Mouse (Mus musculus) heart, adult 8-10 months (tissue): ENCODE measurements around the gene Hoxa3. TPM values are rescaled to one million over a fixed set of nuclear protein-coding genes. Genes with fewer than 3 reads are reported as not detected.

Source experiments
- DNase-seq: peaks from one replicate; pipeline ENCODE4 v3.0.0; 2022; ENCODE audit warnings: low spot score
- total RNA-seq, 4 experiments: library from RNA; stranded (reverse); gene quantifications; 2 replicates each; pipeline ENCODE4 v1.2.4; 2022

Gene Hoxa3
- total RNA-seq = under 1 TPM; 0.16 to 0.89 (median 0.31) TPM

DNA sequence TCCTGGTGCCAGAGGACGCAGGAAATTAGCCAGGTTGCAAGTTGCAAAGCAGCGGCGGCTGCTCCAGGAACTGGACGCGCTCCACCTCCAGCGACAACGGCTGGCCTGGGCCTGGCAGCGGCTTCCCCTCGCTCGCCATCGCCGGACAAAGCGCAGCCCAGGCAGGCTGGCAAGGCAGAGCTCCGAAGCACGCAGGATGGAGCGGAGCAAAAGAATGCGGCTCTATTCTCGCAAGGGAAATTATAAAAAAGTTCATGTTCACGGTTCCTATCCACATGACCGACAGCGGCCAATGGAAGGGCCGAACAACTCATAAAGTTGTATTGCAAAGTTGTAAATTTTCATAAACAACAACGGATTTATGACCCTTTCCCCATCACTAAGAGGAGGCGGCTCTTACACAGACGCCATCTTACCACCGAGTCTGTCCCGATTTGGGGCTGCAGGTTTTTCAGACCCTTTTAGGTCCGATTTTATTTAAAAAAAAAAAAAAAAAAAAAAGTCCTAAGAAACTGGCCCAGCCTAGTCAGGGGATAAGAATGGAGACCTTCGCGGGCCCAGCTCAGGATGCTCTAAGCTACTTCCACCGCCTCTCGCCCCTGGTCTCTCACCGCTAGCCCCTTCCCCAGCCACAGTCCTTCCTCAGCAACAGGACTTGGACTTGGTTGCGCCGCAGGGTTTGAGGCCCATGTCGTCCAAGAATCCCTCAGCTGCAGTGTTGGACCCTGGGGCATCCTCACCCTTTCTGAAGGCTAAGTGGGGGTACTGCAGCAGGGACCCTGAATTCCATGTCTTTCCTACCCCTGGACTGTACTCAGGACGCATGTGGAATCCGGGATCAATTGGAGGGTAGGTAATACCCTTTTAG lies at the start of gene Hoxa3, which contains the start of gene Gm28308:
Gene Hoxa3, minus strand, starts transcription at position 218 of the 868 bp plus-strand sequence.
Gene Gm28308, minus strand, starts transcription at position 221 of the 868 bp plus-strand sequence.
- no peak for DNase-seq

- DNase-seq = no peak
These were observed 49.6 kb upstream of the Hoxa3 start for GRCm38 (mm10) chr6:52262463-52263320.

GRCm38 (mm10) chr6:52261751-52262462 lies 48.8 kb upstream of the Hoxa3 start:
- no peak for DNase-seq

DNA sequence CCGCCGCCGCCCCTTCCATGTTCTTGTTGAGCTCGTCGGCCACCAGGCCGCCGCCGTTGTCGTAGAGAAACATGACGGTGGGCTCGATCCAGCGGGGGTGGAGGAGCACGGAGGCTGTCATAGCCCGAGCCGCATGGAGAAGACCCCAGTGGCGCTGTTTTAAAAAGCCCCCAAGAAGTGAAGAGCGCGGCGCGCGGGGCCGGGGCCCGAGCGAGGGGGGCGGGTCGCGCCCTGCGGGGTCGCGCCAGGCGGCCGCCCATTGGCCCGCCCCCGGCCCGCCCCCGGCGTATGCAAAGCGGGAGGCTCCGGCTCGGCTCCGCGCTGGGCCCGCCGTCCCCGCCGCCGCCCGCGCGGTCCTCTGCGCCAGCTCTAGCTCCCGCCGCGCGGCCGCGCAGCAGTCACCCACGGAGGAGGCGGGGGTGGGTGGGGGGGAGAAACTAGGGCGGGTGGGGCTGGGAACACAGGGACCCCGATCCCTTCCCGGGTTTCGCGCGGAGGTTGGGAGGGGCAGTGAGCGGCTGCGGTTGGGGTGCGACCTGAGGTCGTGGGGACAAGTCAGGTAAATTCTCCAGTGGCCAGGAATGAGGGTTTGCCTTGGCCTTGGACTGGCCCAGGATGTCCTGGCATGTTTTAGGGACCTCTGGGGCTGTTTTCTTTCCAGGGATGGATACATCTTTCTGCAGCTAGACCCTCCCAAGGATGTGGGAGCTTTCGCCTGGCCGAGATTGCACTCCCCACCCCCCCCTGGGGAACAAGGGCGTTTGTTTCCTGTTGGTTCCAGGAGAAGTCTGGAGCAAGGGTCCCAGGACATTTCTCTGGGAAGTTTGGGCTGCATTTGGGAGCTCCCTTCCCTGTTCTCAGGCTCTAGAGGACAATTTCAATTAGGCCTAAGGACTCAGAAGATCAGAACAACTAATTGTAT lies 47.8 kb upstream of the Hoxa3 start, which contains the start of gene Hoxa13:
Gene Hoxa13, minus strand, starts transcription at position 227 of the 922 bp plus-strand sequence.
- no peak for DNase-seq

- DNase-seq = no peak
These were observed 46.7 kb upstream of the Hoxa3 start for GRCm38 (mm10) chr6:52259811-52260261.

- DNase-seq = no peak
These were observed 46.1 kb upstream of the Hoxa3 start for GRCm38 (mm10) chr6:52259081-52259790.

GRCm38 (mm10) chr6:52256956-52257355 lies 43.8 kb upstream of the Hoxa3 start:
- DNase-seq = peak; percentile 85

DNA sequence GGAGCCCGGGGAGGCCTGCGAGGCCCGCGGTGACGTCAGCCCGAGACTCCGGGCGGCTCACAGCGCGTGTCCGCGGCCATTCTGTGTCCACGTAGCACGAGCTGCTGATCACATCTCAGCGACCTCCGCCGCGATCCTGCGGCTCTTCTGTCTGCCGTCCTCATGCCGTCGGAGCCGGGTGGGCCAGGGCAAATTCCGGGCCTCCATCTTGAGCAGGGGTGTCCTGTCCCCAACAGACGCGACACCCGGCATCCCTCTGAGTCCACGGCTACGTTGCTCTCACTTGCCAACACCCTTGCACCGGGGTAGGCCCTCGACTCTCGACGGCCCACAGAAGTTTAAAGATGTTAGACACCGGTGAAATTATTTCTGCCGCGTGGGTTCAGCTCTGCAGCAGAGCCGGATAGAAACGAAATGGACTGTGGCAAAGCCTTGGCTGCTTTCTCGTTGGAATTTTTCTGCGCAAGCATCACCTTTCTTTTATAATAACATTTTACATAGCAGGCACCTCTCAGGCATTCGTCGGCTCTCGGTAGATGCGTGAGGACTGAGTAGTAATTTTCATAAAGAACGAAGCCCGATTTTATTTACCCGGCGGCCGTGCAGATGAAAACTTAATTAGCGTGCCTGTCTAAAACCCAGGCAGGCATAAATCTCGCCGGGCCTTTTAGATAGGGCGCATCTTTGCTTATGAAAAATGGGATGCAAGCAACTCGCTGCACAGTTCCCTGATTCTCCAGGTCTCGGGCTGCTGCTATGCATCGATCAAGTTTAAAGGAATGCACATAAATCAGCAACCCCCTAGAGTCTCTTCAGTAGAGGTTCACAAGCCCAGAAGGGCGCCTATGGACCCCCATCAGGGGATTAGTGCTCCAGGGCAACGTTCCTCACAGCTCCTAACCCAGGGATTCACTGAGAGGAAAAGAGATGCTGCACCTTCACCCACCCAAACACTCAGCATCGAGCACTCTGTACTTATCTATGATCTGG lies 40.7 kb upstream of the Hoxa3 start:
- no peak for DNase-seq

DNA sequence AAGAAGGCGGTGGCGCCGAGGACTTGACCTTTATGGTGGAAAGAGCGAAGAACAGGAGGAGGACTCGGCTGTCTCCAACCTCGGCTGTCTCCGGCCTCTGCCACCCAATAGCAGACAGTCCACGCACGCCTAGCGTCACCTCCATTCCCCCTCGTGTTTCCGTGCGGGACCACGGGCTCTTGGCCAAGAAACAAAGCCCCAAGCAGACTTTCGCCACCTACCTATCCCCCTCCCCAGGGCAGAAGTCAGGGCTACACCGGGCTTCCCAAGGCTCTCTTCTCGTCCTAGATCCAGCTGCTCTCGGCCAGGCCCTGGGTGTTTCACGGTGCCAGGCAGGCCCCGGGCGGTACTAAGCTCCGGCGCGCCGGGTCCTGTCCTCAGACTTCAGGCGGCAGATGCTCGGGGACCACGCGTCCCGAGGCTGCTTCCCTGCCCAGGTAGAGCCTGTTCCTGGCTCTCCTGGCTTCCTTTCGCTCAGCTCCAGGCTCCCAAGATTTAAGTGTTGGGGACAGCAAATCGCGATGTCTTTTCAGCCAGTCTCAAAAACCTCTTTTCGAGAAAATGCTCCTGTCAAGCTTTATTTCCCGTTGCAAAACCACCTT lies 39.7 kb upstream of the Hoxa3 start:
- no peak for DNase-seq

DNA sequence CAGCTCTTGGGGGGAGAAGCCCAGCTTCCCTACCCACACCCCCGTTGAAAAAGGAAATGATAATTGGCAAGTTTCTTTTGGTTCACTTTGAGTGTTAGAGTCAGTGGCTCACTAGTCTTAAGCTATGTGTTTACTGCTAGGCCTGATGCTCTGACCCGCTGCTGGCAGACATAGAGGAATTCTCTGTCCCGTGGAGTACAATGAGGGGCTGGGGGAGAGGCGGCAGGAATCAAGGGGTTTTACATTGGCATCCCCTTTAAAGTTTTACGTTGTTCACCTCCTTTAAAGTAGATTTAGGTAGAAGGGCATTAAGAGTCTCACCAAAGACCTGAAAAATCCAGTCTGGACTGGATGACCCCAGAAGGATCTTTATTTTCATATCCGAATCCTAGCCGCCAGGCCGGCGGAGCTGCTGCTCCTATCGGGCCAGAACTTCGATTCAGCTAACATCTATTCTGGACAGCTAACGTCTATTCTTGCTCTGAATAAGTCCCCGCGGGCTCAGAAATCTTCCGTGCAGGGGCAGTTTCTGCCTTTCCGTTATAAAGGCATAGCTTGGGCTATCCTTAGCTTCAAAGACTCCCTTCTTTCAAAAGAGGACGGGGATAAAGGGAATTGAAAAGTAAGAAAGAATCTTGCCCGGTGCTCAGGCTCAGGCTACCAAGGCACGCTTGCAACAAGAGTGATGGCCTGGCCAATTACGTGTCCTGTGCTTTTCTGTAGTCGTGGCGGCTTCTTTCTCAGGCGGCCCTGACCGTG lies 39.1 kb upstream of the Hoxa3 start:
- no peak for DNase-seq

DNA sequence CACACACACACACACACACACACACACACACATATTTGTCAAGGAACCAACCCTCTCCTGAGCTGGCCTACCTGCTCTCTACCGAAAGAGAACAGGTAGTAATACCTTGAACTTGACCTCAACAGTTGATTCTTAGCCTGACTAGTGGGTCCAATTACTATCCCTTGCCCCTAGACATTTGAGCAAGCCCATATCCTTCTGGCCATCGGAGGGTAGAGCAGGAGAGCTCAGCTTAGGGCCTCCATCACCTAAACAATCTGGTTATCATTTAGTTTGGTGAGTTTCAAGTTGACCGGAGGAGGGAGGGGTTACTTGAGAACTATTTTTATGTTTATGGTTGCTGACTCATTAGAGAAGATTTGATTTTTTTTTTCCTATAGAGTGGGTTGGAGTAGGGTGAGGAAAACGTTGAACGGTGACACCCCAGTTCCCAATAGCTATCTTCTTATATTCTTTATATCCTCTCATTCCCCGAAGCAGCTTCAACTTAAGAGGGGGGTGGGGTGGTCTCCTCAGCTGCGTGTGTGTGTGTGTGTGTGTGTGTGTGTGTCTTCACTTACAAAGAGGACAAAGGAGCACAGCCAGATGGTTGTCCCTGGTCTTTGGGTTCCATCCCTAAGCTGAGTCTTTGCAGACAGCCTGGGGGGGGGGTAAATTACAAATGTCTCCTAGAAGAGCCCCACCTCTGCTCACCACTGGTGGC lies 38.2 kb upstream of the Hoxa3 start:
- DNase-seq = no peak

DNA sequence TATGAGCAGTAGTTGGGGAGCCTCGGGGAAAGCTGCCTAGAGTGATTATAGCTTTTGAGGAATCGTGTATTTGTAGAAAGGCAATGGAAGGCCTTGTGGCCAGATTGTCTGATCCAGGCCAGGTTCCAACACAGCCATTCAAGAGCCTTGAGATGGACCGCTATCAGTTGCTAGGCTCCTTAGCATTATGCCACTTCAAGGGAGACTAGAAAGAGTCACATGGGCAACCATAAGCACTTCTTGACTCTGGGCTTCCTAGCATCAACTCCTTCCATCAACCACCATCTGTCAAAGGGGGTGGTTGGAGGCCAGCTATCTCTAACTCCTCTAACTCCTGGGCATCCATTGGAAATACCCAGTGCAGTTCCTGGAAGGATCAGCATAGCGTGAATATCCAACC lies 36.7 kb upstream of the Hoxa3 start:
- DNase-seq = no peak

DNA sequence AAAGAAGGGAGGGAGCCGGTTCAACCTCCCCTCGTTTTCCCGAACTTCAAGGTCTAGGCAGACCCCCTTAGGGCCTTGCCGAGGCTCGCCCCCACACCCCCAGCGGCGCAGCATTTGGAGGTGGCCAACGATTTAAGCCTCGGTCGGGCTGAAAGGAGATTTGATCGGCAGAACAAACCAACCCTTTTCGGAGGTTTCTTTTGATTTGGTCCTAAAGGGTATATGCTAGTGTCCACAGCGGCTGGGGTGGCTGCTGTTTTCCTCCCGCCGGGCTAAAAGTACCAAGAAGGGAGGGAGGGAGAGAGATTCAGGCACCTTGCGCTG lies 36.2 kb upstream of the Hoxa3 start:
- no peak for DNase-seq

GRCm38 (mm10) chr6:52248638-52249414 lies 35.7 kb upstream of the Hoxa3 start:
- no peak for DNase-seq

DNA sequence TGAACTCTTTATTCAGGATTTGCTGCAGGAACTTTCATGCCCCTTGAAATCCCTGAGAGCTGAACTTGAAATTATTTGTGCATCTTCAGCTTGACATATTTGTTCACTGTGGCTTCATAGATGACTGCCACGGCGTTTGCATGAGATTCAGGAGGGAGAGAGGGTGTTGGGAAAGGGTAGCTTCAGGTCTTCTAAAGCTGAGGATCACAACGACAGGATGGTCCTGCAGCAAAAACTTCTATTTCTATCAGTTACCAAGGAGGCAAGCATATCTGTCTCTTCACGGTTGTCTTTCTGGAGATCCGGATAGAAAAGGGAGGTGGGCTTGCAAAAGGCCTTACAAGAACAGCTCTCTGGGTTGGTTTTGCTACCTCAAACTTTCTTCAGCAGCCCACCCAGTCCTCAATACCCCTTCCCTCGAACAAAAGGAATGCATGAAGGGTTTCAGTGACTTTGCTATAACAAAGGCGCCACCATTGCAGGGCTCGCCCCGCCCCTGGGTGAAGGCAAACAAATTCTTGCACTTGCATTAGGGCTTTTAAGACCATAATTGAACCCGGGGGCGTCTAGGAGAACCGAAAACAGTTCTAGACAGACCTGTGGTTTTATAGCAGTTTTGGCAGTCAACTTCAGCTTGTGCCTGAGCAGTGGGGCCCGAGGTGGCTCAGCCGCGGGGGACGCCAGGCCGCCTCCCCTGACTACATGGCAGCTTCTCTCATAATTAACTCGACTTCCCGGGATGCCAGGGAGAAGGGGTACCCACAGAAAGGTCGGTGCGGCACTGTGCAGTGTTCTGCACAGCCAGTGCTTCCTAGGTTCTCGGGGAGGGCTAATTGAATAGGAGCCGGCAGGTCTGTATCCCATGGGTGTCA lies 34.9 kb upstream of the Hoxa3 start:
- DNase-seq = no peak
